Mouse (Mus musculus): ENCODE results near the gene Rtl1.
A peak's percentile ranks its signal among the peaks of the same experiment; 100 is the strongest.

Gene Rtl1

GRCm38 (mm10) chr12:109560111-109560695 is 39.9 kb downstream of the Rtl1 start:
- DNase-seq, result no peak

- no peak for DNase-seq
Observed at GRCm38 (mm10) chr12:109558891-109559487, 41.1 kb downstream of the Rtl1 start.

- no peak for DNase-seq
Observed at GRCm38 (mm10) chr12:109558226-109558824, 41.8 kb downstream of the Rtl1 start.

DNA sequence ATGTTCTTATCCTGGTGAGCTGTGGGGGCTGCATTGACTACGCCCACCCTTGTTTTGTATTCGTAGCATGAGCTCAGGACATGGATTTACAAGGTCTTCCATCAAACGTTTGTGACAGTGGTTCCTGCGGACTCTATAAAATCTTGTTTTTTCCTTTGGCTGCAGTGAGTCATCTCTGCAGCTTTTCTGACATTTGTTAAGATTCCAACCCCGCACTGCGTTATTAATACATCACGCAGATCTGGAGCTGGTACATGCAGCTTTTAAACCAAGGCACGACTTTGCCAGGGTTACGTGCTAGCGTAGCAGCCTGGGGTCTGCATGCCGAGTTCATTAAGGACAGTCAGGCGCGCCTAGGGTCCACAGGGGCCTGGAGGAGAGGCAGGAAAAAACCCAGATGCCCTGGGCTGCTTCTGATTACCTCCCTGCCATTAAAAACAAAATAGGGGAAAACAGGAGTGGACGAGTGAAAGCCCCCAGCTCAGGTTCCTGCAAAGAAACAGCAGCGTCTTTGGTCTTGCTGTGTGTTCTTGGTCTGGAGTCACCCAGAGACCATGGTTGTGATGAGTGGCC is 44.2 kb downstream of the Rtl1 start:
- no peak for DNase-seq

DNA sequence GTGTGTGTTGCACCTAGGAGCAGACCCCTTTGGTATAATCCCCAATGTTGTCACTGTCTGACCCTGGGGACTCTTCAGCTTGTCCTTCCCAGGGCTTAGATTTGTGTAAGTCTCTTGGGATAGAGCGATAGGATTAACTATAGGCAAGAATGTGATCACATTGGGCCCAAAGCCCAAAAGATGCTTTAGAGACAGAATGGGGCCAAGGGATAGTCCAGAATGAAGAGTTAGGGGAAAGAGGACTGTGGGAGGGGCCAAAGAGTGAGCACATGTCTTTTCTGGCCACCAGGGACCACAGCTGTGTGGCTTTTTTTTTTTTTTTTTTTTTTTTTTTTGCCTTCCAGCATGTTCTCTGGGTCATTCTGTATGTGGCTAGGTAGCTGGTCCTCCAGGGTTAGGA is 46.6 kb downstream of the Rtl1 start:
- DNase-seq, result no peak

GRCm38 (mm10) chr12:109552754-109553525 is 47.2 kb downstream of the Rtl1 start:
- no peak for DNase-seq

DNA sequence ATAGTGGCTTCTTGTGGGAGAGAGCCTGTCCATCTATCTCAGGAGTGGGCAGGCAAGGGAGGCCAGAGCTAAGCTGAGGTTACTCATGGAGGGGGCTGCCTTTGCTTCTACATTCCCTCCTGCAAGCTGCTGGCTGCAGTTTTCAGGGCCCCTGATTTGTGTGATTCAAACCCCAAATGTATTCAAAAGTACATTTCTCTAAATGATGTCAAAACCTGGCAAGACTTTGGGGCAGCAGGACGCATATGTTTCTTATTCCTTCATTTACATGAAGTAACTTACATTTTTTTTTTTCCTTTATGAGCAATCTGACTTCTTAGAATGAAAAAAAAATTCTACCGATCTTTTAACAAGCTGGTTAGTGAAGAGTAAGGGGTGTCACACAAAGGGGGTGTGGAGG is 48.4 kb downstream of the Rtl1 start:
- DNase-seq, result no peak

GRCm38 (mm10) chr12:109547085-109547484 is 53.0 kb downstream of the Rtl1 start:
- no peak for DNase-seq

GRCm38 (mm10) chr12:109545875-109546732 is 54.0 kb downstream of the Rtl1 start:
- DNase-seq, result no peak

- DNase-seq, result no peak
Observed at GRCm38 (mm10) chr12:109543281-109543923, 56.7 kb downstream of the Rtl1 start.

GRCm38 (mm10) chr12:109542635-109543249 is 57.4 kb downstream of the Rtl1 start:
- peak; percentile 50 for DNase-seq

DNA sequence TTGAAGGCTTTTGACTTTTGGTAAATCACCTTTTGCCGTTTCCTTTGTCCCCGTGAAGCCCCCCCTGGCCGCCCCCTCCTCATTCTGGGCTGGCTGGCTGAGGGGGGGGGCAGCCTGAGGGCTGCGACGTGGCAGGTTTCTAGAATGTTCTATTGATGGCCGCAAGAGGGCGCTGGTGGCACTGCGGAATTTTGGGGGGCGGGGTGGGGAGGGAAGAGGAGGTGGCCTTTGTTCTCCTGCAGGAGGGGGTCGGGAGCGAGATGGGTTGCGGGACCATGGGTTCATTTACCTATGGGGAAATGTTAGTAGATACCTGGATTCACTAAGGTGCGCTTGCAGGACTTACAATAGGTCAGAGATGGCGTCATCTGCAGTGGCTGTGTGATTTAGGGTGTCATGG is 58.1 kb downstream of the Rtl1 start:
- no peak for DNase-seq

GRCm38 (mm10) chr12:109541540-109541899 is 58.6 kb downstream of the Rtl1 start:
- DNase-seq, result no peak

- DNase-seq, result peak; percentile 43
Observed at GRCm38 (mm10) chr12:109540739-109541539, 59.2 kb downstream of the Rtl1 start.

GRCm38 (mm10) chr12:109539950-109540349 is 60.2 kb downstream of the Rtl1 start:
- no peak for DNase-seq
